Mouse (Mus musculus): ENCODE data around the gene Htra2.

The Htra2 gene

DNA sequence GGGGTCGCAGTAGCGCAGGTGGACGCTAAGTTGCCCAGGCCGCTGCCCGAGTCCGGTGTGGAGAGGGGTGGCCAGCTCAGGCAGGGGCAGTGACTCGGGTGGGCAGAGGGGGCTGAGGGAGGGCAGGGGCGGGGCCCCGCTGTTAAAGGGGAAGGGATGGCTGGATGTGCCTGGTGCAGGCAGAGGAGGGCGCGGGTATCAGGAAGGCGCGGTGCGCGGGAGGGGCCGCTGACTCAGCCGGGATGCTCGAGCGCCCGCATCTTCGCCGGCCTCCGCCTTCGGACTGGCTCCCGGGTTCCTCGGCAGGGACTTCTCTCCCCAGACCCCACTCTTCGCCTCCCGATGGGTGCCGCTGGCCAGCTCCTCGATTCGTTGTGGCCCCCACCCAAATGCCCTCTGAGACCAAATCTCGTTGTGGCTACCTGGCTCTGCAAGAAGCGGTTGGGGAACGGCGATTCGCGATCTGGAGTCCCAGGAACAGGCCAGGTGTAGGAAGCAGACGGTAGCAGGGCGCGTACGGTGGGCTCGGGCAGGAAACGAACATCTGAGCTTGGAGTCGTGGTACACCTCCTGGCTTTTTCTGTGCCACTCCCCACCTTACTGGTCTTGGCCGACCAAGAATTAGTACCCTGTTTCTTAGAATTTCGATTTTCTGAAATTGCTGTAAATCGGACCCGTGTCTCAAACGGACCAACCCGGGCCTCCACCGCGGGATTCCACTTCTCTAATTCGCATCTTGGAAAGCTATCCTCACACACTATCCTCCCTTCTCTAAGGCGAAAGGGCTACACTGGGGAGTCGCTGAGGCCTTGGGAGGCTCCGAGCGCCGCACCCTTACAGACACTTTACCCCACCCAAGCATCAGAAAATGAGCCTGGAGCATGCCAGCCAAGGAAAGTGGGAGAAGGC is 15.5 kb upstream of the Htra2 start:
- peak in 1 of 2 experiments; percentile 36 for DNase-seq (ENCODE audit: low spot score in 2 of 2)

DNA sequence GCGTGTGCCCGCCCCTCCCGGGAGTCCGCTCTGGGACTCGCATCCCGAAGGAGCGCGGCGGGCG is 15.0 kb upstream of the Htra2 start, which contains the start of gene Tlx2:
Gene Tlx2 (minus strand): TSS at position 47 of the 64 bp plus-strand sequence.
- no peak for DNase-seq (ENCODE audit: low spot score in 2 of 2)

DNA sequence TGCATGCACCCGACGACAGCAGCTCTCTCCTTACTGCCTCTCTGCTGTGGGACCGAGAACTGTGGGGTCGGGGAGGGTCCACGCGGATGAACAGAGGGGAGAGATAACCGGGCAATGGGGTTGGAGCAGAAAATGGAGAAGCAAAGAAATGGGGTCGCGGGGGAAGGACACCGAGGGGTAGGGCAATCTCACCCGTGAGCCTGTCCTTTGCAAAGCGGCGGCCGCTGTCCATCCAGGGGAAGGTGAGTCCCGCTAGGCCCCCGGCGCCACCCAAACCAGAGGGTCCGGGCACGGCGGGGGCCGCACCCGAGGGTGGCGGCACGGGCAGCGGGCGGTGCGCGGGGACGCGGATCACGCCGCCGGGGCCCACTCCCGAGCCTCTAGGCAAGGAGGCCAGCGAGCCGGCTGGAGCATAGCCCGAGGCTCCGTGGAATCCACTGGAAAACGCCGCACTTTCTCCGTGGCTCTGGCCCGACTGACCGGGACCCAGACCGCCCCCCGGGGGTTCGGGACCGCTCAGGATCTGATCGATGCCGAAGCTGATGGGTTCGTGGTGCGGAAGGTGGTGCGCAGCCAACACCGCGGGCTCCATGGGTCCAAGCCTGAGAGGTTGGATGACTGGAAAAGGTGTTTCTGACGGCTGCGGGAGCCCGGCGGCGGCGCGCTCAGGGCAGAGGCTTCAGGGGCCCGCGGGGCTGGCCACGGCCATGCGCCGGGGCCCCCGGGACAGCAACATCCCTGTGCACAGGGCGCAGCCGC is 14.6 kb upstream of the Htra2 start:
- DNase-seq (ENCODE audit: low spot score in 2 of 2) = no peak

DNA sequence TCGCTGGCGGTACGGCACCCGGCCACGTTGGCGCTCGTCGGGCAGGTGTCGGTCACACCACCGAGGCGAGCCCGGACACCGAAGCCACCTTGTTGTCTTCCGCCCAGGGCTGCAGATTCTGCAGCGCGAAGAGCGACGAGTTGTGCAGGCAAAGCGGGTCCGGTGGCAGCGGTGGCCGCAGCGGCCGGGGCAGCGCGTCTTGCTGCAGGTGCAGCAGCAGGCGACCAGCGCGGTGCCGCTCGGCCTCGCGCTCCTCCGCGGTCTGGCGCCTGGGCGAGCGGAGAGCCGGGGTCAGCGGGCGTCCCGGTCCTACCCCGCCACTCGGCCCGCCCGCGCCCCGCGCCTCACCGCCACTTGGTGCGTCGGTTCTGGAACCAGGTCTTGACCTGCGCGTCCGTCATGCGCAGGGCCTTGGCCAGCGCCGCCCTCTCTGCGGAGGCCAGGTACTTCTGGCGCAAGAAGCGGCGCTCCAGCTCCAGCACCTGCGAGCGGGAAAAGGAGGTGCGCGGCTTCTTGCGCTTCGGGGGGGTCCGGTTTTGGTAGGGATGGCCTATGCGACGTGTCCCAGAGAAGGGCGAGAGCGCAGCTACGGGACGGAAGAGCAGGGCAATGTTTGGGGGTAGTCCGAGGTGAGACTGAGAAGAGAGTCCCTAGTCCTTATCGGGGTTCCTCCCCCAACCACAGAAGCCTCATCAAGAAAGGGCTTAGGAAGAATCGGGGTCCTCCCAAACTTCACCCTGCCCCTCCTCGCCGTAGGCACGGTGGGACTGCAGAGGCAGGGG is 13.8 kb upstream of the Htra2 start:
- DNase-seq (ENCODE audit: low spot score in 2 of 2) = no peak

DNA sequence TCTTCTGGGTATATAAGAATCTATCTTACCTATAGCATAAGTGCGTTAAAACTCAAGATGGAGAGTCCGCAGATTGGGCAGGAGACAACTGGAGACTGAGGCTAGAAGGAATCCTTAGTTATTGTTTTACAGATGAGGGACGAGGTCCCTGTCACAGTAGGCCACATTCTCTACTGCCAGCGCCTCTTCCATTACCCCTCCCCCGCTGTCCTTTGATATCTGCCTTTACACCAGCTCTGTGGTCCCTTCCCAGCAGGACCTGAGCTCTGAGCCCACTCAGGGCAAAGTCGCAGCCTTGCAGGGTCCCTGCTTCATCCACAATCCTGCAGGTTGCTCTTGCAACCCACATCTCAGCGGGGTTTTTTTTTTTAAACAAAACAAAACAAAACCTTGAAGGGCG is 13.1 kb upstream of the Htra2 start:
- DNase-seq (ENCODE audit: low spot score in 2 of 2) = no peak

DNA sequence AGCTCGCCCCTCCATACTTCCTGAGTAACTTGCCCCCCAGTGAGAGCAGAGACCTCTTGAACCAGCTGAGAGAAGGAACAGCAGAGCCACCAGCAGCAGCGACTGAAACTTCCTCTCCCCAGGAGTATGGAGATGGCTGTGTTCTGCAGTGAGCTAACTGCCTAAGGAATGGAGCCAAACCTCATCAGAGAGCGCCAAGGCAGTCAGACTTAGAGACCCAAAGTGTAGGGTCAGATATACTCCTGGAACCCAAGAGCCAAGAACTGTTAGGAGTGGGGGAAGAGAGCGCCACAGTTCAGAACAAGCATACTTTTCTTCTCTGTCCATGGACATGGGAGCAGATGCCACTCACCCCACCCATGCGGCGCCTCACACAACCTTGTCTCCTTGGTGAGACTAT is 11.4 kb upstream of the Htra2 start:
- no peak for DNase-seq (ENCODE audit: low spot score in 2 of 2)

DNA sequence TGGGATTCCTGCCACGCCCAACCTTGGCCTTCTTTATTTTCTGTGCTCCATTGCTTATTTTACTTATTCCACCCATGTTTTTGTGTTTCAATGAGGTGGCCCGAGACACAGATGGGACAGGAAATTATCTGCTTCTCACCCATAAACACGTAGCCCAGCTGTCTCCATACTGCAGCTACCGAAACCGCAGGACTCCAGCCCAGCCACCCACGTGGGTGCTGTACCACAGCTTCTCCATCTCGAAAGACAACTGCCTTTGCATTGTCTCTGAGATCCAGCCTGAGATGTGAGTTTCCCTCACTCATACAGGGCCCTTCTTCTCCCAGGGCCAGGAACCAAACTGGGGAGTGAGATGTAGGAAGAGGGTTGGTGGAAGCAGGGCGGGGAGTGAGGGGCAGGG is 10.9 kb upstream of the Htra2 start:
- DNase-seq (ENCODE audit: low spot score in 2 of 2) = no peak

DNA sequence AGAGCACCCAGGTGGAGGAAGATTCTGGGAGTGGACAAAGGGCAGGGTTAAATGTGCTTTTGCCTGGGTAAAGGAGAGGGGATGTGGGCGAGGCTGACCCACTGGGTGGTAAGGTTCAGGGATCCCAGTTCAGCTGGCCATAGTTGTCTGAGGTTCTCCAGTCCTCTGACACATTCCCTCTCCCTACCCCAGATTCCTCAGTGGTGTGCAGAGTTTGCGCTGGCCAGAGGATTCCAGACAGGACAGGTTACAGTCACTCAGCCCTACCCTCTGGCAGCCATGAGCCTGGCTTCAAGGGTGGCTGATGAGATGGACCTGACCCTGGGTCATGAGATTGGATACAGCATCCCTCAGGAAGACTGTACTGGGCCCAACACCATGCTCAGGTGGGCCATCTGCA is 3.7 kb upstream of the Htra2 start:
- DNase-seq (ENCODE audit: low spot score in 2 of 2) = no peak

DNA sequence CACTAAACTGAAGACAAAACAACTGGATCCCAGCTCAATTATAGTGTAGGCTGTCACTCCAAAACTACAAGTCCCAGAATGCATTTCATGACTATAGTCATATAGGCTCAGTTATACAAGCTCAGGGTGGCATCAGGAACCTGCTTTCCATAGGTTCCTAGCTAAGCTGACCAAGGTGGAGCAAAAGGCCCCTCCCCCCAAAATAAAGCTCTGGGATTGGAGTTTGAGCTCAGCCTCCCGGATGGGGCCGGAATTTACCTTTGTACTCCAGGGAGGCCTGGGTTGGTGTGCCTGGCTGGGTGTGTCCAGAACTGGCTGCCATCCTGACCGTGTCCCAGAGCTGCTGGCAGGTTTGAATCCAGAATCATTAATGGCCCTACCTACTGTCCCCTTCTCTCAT is 2.7 kb upstream of the Htra2 start, which contains the start of gene Dqx1:
Gene Dqx1 (plus strand): TSS at position 55 of the 400 bp plus-strand sequence.
- no peak for DNase-seq (ENCODE audit: low spot score in 2 of 2)

DNA sequence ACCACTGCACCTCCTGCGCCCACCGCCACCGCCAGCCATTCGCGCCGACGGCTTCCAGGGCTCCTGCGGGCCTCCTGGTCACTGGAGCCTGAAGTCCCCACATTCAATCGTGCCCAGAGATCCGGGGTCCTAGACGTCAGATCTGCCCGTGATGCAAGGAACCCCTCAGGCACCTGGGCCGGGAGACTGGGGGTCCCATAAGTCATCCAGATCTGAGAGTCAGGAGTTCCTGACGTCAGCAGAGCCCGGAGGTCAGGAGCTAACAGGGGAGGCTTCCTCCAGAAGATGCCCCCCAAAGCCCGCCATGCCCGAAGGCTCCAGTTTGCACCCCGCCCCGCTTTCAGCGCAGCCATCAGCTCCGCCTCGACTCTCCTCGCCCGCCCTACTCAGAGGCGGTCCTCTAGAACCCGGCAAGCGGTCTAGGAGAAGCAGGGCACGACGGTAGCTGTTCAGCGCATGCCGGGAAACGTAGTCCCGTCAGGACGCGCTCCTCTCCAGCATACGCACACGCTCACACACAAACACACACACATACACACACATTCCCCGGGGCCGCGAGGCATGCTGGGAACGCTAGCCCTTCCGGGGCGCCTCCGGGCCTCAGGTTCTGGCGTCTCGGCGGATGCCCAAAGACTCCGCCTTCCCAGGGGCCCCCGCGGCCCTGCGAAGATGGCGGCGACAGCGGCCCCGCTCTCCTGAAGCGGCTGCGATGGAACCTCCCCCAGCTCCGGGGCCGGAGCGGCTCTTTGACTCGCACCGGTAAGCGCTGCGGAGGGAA is 810 bp downstream of the Htra2 start, which contains the start of gene Aup1:
Gene Aup1 (plus strand): TSS at position 448 of the 778 bp plus-strand sequence.
- DNase-seq (ENCODE audit: low spot score in 2 of 2) = peak; percentile 97 to 98

DNA sequence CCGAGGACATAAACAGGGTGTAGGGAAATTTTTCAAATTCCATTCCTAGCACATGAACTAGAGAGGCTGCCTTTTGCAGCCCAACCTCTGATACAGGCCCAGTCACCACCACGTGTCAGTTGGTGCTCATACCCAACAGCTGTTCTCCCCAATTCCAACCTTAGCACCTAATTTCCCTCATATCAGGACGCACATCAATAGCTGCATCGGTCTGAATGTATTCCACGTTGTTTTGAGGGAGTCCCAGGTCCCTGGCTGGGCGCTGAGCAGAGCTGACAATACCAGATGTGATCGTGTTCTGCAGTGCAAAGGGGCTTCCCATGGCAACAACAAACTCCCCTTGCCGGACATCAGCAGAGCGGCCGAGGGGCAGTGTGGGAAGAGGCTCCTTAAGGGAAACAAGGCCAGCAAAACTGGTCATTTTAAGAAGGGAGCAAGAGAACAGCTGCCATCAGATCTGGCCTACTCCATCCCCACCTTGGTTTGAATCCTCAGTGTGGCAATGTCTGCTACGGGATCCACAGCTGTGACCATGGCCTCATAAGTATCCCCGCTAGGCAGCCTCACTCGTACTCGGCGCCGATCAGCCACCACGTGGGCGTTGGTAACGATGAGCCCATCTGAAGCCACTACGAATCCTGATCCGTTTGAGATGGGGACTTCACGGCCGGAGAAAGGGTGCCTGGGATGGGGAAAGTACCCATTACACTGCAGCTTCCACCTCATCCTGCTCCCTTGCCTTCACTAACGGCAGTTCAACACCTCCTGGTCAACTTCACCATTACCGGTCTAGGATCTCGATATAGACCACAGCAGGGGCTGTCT is 1.7 kb downstream of the Htra2 start:
- peak; percentile 62 for DNase-seq (ENCODE audit: low spot score in 2 of 2)

DNA sequence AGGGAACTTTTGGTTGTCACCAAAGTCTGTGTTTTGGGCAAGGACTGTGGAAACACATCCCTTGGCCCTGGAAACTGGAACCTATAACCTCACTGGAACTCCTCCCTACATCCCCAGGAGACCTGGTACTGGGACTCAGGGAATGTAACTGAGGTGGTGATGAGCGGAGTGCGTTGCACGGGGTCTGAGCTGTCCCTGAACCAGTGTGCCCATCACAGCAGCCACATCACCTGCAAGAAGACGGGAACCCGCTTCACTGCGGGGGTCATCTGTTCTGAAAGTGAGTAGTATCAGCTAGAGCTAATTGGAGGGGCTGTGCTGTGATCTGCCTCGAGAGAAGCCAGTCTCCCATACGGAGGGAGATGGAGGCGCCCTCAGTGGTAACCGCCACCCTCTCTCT is 5.7 kb downstream of the Htra2 start:
- no peak for DNase-seq (ENCODE audit: low spot score in 2 of 2)

DNA sequence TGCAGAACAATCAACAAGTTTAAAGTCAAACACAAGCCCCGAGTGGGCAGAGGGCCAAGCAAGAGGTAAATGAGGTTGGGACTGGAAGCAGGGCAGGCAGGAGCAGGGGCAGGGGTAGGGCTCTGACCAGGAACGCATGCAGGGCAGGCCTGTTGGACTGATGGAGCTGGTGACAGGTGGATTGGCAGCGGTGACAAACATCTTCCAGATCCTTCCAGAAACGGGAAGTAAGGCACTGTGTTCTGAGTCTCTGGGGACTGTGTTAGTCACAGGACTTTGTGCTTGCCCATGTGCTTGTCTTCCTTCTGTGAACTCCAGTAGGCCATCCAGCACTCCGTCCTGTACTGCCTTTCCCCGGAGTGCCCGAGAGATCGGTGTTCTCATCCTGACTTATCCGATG is 10.3 kb downstream of the Htra2 start:
- no peak for DNase-seq (ENCODE audit: low spot score in 2 of 2)

DNA sequence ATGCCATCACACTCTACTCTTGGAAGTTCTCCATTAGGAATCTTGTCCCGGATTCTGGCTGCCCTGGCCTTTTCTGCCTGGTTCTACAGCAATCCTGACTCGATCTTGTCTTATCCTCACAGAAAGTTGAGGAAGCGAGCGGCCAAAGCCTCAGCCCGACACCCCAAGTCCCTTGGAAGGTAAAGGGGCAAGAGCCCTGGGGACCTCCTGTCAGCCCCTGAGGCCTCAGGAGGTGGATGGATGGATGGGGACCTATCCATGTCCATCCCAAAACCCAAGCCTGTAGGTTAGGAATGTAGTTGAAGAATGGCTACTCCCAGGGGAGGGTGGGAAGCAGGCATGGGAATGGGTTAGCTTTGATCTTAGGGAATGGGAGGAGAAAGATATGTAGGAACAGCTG is 11.1 kb downstream of the Htra2 start:
- no peak for DNase-seq (ENCODE audit: low spot score in 2 of 2)

DNA sequence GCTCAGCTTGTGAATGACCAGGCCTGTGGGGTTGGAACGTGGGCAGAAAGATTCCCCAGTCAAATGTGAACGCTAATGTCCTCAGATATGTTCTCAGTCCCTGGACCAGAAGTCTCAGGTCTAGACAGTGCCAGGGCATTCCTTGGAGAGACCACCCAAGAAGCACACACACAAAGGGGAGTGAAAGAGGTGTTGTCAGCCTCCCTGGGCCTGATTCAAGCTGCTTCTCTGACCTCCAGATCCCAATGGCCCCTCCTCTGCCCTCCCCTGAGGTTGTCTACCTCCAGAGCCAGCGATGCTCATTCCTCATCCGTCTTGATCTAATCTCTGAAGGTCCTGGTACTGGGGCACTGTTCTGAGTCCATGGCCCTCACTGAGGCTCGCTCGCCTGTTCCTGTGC is 11.5 kb downstream of the Htra2 start:
- no peak for DNase-seq (ENCODE audit: low spot score in 2 of 2)

DNA sequence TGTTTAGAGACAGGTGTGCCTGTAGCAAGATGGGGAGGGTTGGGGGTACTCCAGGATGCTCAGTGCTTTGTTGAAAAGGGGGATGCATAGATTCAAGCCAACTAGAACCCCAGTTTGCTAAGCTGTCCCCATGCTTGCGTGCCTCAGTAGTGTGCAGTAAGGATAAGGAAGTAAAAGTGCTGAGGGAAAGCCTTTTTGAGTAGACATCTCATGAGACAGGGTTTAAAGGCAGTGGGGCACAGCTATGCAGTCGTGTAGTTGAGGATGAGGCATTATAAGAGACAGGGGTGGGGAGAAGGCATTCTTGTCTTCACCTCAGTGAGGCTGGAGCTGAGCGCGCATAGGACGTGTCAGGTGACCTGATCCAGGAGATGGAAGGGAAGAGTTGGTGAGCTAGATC is 14.5 kb downstream of the Htra2 start:
- DNase-seq (ENCODE audit: low spot score in 2 of 2) = no peak

DNA sequence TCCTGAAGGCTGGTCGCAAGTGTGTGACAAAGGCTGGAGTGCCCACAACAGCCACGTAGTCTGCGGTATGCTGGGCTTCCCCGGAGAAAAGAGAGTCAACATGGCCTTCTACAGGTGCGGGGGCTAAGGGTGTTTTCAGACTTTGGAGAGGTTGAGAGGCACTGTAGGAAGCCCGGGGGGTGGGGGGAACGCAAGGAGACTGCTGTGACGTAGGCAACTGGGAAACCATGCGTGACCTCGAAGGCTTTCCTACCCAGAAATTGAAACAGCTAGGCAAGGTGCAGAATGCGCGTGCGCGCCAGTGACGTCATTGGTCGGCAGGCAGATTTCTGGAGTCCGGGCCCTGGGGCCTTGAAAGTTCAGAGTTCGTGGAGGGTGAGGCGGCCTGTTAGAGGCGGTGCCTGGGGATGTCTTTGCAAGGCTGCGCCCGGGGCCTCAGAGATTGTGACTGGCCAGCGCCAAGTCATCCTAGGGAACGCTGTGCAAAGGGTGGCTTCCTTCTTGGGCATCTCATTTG is 16.5 kb downstream of the Htra2 start:
- peak; percentile 88 to 90 for DNase-seq (ENCODE audit: low spot score in 2 of 2)

DNA sequence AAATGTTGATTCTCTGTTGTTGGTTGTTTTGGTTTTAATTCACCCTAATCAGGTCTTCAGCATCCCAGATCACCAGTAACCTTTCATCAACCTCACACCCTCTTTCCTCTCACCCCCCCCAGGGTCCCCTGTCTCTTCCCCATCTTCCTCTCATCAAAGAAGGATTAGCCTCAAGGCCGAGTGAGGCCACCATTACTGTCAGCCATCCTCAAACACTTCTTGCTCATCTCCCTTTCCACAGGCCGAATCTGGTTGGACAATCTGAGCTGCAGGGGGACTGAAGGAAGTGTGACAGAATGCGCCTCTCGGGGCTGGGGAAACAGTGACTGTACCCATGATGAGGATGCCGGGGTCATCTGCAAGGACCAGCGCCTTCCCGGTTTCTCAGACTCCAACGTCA is 17.9 kb downstream of the Htra2 start:
- DNase-seq (ENCODE audit: low spot score in 2 of 2) = no peak

DNA sequence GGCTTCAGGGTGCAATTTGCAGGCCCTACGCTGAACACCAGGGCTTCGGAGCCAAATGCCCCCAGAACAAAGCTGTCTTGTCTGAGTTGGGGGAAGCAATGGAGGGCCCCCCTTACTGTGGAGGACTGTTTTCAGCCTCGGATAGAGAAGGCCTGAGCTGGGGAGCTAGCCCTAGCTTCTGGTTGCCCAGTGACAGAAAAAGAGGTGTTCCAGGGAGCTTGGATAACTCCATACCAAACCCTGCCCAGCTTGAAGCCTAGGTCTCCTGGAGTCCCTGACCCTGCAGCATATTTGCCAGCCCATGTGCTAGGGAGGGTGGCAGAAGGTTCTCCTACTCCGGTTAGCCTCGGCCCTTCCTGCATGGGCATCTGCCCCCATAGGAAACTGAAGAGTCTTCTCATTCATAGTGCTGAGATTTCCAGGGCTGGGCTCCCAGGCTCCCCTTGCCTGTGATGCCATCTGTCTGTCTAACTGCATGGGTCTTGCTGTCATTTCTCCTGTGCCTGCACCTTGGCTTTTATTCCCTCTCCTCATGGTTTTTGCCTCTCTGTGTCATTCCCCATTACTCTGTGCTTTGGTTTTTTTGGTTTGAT is 20.5 kb downstream of the Htra2 start:
- DNase-seq (ENCODE audit: low spot score in 2 of 2) = no peak
